Mouse (Mus musculus) testis, adult 2 months (tissue): Measurements from ENCODE around the gene Klk7. TPM values are rescaled to one million over a fixed set of nuclear protein-coding genes. Genes with fewer than 3 reads are reported as not detected.

Experiments used
- H3K27ac ChIP-seq: fragments of 200-500 bp; 2 replicates; pipeline ENCODE4 v1.5.1; 2012; ENCODE audit warnings: low read depth, low read length; ENCODE audit not compliant: control insufficient read depth, insufficient read depth
- H3K27me3 ChIP-seq: fragments of 200-500 bp; 2 replicates; pipeline ENCODE4 v1.6.1; 2012; ENCODE audit warnings: mild to moderate bottlenecking, low read length, moderate library complexity; ENCODE audit not compliant: control insufficient read depth, insufficient read depth
- H3K36me3 ChIP-seq: fragments of 200-500 bp; 2 replicates; pipeline ENCODE4 v1.6.1; 2012; ENCODE audit warnings: mild to moderate bottlenecking, low read length; ENCODE audit not compliant: control insufficient read depth, insufficient read depth
- H3K4me1 ChIP-seq: fragments of 200-500 bp; 2 replicates; pipeline ENCODE4 v1.6.1; 2012; ENCODE audit warnings: low read length; ENCODE audit not compliant: control insufficient read depth, insufficient read depth
- H3K4me3 ChIP-seq: fragments of 200-500 bp; 2 replicates; pipeline ENCODE4 v1.5.1; 2012; ENCODE audit warnings: low read depth, mild to moderate bottlenecking, low read length, moderate library complexity, mixed read lengths; ENCODE audit not compliant: control insufficient read depth
- CTCF ChIP-seq: fragments of 200-500 bp; IDR thresholded peaks from 2 replicates; pipeline ENCODE4 v1.5.1; 2012; ENCODE audit warnings: low read depth, mild to moderate bottlenecking, inconsistent platforms, low read length, moderate library complexity; ENCODE audit not compliant: control insufficient read depth, insufficient read depth, insufficient replicate concordance
- POLR2A ChIP-seq: fragments of 200-500 bp; IDR thresholded peaks from 2 replicates; pipeline ENCODE4 v1.6.1; 2012; ENCODE audit warnings: low read depth, mild to moderate bottlenecking, inconsistent platforms, low read length, moderate library complexity; ENCODE audit not compliant: control insufficient read depth
- polyA plus RNA-seq: library from polyadenylated mRNA; depleted of rRNA; stranded (reverse); fragments of >200 nt; gene quantifications from 2 replicates; pipeline ENCODE4 v1.2.3, GENCODE M21; 2012

Gene Klk7
- polyA plus RNA-seq, 1 experiment, result not detected

- Histone ChIP-seq H3K27me3 (no peaks in the 10 kb centered on the region), H3K27ac (no peak within 1 kb of the TSS), H3K36me3 (no peaks in the 10 kb centered on the region), H3K4me1 (peaks cover 6% of the 10 kb centered on the region), H3K4me3 (peak within 1 kb of the TSS; percentile 61)
- TF ChIP-seq CTCF, result no peak
- TF ChIP-seq POLR2A, result no peak
Observed at GRCm38 (mm10) chr7:43797333-43797769, 13.7 kb upstream of the Klk7 start, which contains the start of gene Klk8. Gene Klk8, plus strand, starts transcription at chr7:43797577.

- TF ChIP-seq POLR2A (no peak), CTCF (no peak)
- Histone ChIP-seq H3K36me3 (no peaks in the 10 kb centered on the region), H3K27ac (no peak overlapping the region), H3K4me3 (no peak overlapping the region), H3K27me3 (no peaks in the 10 kb centered on the region), H3K4me1 (peaks cover 6% of the 10 kb centered on the region)
Observed at GRCm38 (mm10) chr7:43797844-43798462, 13.1 kb upstream of the Klk7 start.

GRCm38 (mm10) chr7:43799876-43800275 is 11.2 kb upstream of the Klk7 start:
- no peaks in the 10 kb centered on the region for H3K36me3 ChIP-seq
- no peaks in the 10 kb centered on the region for H3K27me3 ChIP-seq
- peaks cover 6% of the 10 kb centered on the region for H3K4me1 ChIP-seq
- no peak overlapping the region for H3K4me3 ChIP-seq
- no peak overlapping the region for H3K27ac ChIP-seq
- TF ChIP-seq POLR2A, result no peak
- no peak for TF ChIP-seq CTCF

- H3K27me3 ChIP-seq, result no peaks in the 10 kb centered on the region
- H3K4me3 ChIP-seq, result no peak overlapping the region
- H3K4me1 ChIP-seq, result no peaks in the 10 kb centered on the region
- H3K36me3 ChIP-seq, result no peaks in the 10 kb centered on the region
- TF ChIP-seq POLR2A, result no peak
- H3K27ac ChIP-seq, result no peak overlapping the region
Observed at GRCm38 (mm10) chr7:43815211-43815610, 4.1 kb downstream of the Klk7 start.

DNA sequence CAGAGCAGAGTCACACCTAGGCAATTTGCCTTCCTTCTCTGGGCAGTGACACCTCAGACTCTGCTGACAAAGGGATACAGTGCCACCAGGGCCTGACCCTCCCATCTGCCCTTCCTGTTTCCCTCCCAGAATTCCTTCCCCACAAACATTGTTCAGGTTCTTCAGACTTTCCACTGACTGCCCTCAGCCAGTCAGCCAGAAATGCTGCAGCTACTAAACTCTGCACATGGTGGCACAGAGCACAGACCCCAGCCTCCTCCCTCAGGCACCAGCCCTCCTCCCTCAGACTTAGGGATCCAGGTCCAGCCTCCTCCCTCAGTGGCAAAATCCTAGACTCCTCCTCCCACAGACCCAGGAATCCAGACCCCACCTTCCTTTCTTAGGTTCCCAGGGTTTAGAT is 5.7 kb downstream of the Klk7 start:
- no peak overlapping the region for H3K27ac ChIP-seq
- no peaks in the 10 kb centered on the region for H3K4me1 ChIP-seq
- no peak overlapping the region for H3K4me3 ChIP-seq
- no peak for TF ChIP-seq CTCF
- H3K27me3 ChIP-seq, result no peaks in the 10 kb centered on the region
- no peaks in the 10 kb centered on the region for H3K36me3 ChIP-seq

- TF ChIP-seq CTCF (no peak), POLR2A (no peak)
- H3K27me3 ChIP-seq, result no peaks in the 10 kb centered on the region
Observed at GRCm38 (mm10) chr7:43821581-43821980, 10.5 kb downstream of the Klk7 start.

DNA sequence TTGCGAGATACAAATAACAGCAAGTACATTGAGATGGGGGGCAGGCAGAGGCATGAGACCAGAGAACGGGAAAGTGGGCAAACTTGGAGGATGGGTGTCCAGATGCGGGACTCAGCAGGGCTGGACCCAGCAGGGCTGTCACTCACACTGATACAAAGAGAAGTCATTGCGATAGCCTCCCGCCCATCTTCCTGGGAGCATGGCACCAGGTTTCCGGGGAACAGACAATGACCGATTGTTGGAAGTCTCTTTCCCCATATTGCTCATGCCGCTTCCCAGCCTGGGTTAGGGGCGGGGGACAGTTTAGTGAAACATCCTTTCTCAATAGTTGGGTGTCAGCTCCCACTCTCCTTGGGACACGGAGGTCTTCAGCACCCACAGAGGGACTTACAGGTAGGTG is 13.1 kb downstream of the Klk7 start, which contains the start of gene Klk6:
Klk6 (plus strand) TSS at position 301 of the 400 bp plus-strand sequence.
- no peaks in the 10 kb centered on the region for H3K36me3 ChIP-seq
- H3K27me3 ChIP-seq, result no peaks in the 10 kb centered on the region
- no peak within 1 kb of the TSS for H3K4me3 ChIP-seq
- no peaks in the 10 kb centered on the region for H3K4me1 ChIP-seq
- TF ChIP-seq CTCF (no peak), POLR2A (no peak)
- H3K27ac ChIP-seq, result no peak within 1 kb of the TSS

More at GRCm38 (mm10) chr7:43821581-43821980, 10.5 kb downstream of the Klk7 start:
- H3K27ac ChIP-seq, result no peak overlapping the region
- H3K36me3 ChIP-seq, result no peaks in the 10 kb centered on the region
- no peak overlapping the region for H3K4me3 ChIP-seq
- no peaks in the 10 kb centered on the region for H3K4me1 ChIP-seq

- no peak overlapping the region for H3K27ac ChIP-seq
- H3K27me3 ChIP-seq, result no peaks in the 10 kb centered on the region
- H3K36me3 ChIP-seq, result no peaks in the 10 kb centered on the region
- no peaks in the 10 kb centered on the region for H3K4me1 ChIP-seq
- TF ChIP-seq CTCF, result no peak
- no peak for TF ChIP-seq POLR2A
- no peak overlapping the region for H3K4me3 ChIP-seq
Observed at GRCm38 (mm10) chr7:43826056-43826455, 15.0 kb downstream of the Klk7 start.
